Mouse (Mus musculus) urinary bladder, postnatal 36 days (tissue): ENCODE measurements around the gene Anapc16.
"Not testable (repeated sequence)": the region's sequence is repeated elsewhere in the genome, so short reads cannot be mapped to it uniquely, and the experiment has no call there.

Experiments used
- DNase-seq, 2 experiments: peaks; one replicate each; pipeline ENCODE4 v3.0.0; 2022; ENCODE audit warnings: low spot score in 2 of 2, mixed read lengths in 1 of 2

The Anapc16 gene

GRCm38 (mm10) chr10:60001663-60002062 is 1.3 kb downstream of the Anapc16 start:
- not testable (repeated sequence) for DNase-seq

- no peak for DNase-seq
These were observed 3.9 kb downstream of the Anapc16 start for GRCm38 (mm10) chr10:59999057-59999456.

- DNase-seq = peak in 1 of 2 experiments; percentile 35
These were observed 5.3 kb downstream of the Anapc16 start for GRCm38 (mm10) chr10:59997591-59997990.

- no peak for DNase-seq
These were observed 7.0 kb downstream of the Anapc16 start for GRCm38 (mm10) chr10:59995889-59996288.

GRCm38 (mm10) chr10:59993813-59994212 is 9.1 kb downstream of the Anapc16 start:
- DNase-seq = not testable (repeated sequence)

- DNase-seq = no peak
These were observed 10.9 kb downstream of the Anapc16 start for GRCm38 (mm10) chr10:59992024-59992423.

- DNase-seq = no peak
These were observed 11.6 kb downstream of the Anapc16 start for GRCm38 (mm10) chr10:59991262-59991880.

- DNase-seq = no peak
These were observed 12.5 kb downstream of the Anapc16 start for GRCm38 (mm10) chr10:59990393-59990792.

GRCm38 (mm10) chr10:59988036-59988435 is 14.9 kb downstream of the Anapc16 start:
- no peak for DNase-seq

- DNase-seq = no peak
These were observed 20.5 kb downstream of the Anapc16 start for GRCm38 (mm10) chr10:59982379-59982873.

GRCm38 (mm10) chr10:59981792-59982191 is 21.1 kb downstream of the Anapc16 start:
- DNase-seq = no peak

- no peak for DNase-seq
These were observed 21.6 kb downstream of the Anapc16 start for GRCm38 (mm10) chr10:59981336-59981735.

GRCm38 (mm10) chr10:59980815-59981244 is 22.1 kb downstream of the Anapc16 start:
- DNase-seq = peak in 1 of 2 experiments; percentile 49

- DNase-seq = peak; percentile 56 to 88
These were observed 23.8 kb downstream of the Anapc16 start for GRCm38 (mm10) chr10:59978873-59979743.

GRCm38 (mm10) chr10:59978401-59978800 is 24.5 kb downstream of the Anapc16 start:
- DNase-seq = no peak

- no peak for DNase-seq
These were observed 25.1 kb downstream of the Anapc16 start for GRCm38 (mm10) chr10:59977715-59978343.

GRCm38 (mm10) chr10:59977141-59977540 is 25.8 kb downstream of the Anapc16 start:
- no peak for DNase-seq

GRCm38 (mm10) chr10:59974786-59975185 is 28.1 kb downstream of the Anapc16 start:
- no peak for DNase-seq

- peak in 1 of 2 experiments; percentile 81 for DNase-seq
These were observed 28.7 kb downstream of the Anapc16 start for GRCm38 (mm10) chr10:59974191-59974664.

GRCm38 (mm10) chr10:59973400-59973799 is 29.5 kb downstream of the Anapc16 start:
- DNase-seq = no peak

GRCm38 (mm10) chr10:59972999-59973398 is 29.9 kb downstream of the Anapc16 start:
- no peak for DNase-seq

- no peak for DNase-seq
These were observed 30.4 kb downstream of the Anapc16 start for GRCm38 (mm10) chr10:59972534-59972933.
